Mouse (Mus musculus): ENCODE data around the gene Tcam1.

Tcam1 gene

DNA sequence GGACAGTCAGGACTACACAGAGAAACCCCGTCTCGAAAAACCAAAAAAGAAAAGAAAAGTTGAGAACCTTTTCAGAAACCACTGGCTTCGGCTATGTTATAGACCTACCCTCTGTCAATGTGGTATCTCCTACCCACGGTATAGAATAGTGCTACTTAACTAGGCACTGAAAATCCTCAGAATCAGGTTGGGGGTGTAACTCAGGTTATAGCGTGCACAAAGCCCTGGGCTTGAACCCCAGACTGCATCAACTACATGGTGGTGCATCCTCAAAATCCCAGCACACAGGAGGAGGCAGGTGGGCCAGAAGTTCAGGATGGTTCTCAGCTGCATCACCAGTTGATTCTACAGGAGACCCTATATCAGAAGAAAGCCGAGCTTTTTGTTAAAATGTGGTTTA lies 2.7 kb upstream of the Tcam1 start:
- DNase-seq = no peak

DNA sequence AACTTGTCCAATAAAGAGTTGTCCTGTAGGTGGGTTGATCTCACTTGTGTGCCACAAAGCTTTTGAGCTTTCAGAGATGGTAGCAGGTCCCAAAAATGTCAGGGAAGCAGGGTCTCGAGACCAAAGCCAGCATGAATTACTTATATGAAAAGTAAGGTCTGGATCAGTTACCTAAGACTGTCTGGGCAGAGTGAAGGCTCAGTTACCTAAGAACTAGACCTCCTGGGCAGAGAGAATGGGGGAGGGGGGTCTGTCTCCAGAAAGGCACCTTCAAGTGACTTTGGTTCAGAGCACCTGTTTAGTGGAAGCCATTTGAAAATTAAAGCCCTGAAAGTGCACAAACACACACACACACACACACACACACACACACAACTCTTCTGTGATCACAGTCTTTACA lies 2.1 kb upstream of the Tcam1 start:
- no peak for DNase-seq

DNA sequence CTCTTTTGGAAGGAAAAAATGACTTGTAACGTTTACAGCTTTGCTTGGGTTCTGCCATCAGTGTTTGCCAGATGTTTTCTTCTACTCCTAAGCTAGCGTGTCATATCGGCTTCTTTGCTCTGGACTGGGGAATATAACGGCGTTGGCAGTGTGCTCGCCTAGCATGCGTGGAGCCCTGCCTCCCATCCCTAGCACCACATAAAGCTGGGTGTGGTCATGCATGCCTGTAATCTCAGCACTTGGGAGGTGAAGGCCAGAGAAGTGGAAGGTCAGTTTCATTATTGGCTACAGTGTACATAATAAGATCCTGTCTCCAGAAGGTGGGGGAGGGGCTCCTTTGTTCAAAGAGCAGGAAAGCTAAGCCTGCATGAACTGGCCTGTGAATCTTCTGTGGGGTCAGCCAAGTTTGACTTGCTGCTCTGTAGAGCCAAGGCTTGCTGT lies 1.5 kb upstream of the Tcam1 start:
- no peak for DNase-seq

DNA sequence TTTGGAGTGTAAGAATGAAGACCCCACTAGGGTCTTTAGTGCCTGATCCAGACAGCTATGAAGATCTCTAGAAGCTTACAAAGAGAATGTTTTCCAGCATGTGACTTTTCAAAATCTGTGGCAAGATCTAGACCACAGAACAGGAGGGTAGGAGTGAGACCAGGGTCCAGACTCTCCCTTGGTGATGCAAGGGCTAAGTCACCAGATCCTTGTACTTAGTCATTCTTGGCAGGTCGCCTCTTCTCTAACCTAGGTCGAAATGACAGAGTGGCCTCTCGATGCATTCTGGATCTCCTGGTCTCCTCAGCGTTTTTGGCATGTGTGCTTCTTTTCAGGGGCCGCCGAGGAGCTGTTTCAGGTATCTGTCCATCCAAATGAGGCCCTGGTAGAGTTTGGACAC lies 6.0 kb downstream of the Tcam1 start:
- DNase-seq = no peak

DNA sequence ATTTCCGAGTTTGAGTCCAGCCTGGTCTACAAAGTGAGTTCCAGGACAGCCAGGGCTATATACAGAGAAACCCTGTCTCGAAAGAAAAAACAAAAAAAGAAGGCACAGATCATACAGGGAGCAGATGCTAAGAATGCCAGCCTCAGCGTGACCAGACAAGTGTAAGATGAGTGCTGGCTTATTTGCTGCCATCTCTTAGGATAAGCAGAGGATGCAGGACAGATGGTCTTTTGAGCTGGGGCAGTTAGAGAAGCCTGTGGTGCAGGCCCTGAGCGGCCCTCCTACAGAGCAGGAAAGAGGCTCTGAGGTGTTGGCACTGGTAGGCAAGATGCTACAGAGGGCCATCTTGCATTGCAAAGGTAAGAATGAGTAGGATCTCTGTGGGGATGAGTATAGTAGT lies 6.9 kb downstream of the Tcam1 start:
- no peak for DNase-seq

DNA sequence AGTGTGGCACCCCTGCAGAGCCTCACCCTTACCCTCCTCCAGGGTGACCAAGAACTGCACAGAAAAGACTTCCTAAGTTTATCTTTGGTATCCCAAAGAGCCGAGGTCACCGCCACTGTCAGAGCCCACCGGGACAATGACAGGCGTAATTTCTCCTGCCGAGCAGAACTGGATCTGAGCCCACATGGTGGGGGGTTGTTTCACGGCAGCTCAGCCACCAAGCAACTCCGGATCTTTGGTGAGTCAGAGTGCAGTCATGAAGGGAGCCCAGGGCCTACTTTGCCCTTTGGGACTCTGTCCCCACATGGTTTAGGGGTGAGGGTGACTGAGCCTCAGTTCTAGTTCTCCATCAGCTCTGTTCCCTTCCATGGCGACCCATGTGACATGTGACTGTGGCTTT lies 7.7 kb downstream of the Tcam1 start:
- DNase-seq = no peak

DNA sequence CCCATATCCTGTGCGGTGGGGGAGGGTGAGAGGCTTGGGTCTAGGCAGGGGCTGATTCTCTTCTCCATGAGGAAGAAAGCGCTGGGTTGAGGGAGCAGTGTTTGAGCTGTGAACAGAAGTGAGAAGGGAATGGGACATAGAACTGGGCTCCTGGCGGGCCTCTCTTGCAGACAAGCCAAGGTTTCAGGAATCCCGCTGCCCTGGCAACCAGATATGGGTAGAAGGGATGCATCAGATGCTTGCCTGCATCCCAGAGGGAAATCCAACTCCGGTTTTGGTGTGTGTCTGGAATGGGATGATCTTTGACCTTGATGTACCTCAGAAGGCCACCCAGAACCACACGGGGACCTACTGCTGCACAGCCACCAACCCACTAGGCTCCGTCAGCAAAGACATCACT lies 9.7 kb downstream of the Tcam1 start:
- no peak for DNase-seq

DNA sequence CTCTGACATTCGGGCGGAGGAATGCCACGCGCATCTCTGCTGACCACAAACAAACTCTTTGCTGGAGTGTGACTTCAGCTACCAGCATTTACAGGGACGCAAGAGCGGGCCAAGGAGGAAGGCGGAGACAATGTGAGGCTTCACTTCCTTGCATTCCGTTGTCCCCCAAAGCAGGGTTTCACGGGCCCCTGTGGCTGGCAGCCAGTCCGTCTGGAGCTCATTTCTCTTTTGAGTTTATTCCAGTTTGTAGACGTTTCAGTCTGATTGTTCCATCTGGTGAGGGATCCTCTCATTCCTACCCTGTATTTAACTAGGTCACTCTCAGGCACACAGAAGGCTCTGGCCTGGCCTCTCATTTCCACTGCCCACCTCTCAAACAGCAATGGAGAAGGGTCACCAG lies 10.5 kb downstream of the Tcam1 start:
- no peak for DNase-seq

DNA sequence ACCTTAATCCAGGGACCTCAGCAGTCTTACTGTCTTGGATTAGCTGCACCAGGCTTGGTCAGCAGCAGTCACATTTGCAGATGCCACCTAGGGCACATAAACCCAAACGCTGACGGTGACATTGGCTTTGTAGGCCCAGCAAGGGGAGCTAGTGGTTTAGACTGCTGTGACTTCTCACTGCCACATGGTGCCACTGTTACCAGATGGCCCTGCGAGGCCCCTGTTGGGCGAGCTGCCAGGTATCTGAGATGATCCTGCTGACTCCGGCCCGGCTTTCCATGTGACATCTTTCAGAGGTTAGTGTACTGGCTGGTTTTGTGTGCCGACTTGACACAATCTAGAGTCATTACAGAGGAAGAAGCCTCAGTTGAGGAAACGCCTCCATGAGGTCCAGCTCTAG lies 12.9 kb downstream of the Tcam1 start:
- peak; percentile 21 for DNase-seq

DNA sequence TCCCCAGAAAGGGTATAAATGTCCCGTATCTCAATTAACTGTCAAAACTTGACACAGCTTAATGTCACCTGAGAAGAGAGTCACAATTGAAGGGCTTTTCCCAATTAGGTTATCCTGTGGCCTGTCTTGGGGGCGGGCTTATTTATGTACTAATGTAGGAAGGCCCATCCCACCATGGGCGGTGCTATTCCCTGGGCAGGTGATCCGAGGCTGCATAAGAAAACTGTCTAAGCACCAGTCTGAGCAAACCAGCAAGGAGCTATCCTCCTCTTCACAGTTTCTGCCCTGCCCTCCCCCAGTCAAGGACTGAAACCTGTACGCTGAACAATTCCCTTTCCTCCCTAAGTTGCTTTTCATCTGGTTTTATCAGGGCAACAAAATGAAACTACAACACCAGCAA lies 13.9 kb downstream of the Tcam1 start:
- no peak for DNase-seq

DNA sequence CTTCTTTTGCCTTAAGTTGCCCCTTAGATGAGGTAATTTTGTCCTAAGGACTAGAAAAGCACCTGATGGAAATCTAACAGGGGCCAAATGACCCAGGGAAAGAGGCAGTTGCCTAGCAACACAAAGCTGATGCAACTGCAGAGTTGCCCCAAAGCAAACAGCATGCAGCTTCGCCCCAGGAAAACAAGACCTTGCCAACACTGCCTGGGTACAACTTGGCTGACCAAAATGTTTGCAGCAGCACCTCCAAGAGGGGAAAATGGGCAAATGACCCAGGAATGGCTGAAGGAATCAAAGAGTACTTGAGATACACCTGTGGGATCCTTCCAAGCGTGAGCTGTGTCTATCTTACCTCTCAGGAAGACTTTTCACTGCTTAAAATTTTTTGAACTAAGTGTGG lies 15.4 kb downstream of the Tcam1 start:
- no peak for DNase-seq

DNA sequence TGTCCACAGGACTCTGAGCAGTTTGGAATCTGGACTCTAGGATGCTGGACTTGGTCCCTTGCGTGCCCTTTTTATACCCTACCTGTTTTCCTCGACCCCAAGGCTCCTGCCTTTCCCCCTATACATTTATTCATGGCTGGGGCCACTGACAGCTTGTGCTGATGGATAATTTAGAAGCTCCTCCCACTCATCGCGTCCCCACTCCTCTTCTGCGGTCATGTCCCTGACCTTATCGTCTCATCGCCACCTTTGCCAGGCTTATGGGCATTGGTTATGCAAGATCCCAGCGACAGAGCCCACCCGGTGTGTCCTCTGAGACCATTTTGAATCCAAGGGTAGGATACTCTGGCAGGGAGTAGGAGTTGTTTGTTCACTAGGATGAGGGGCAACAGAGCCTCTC lies 25.3 kb downstream of the Tcam1 start, which contains the start of gene Gh:
Gene Gh, minus strand, starts transcription at position 101 of the 400 bp plus-strand sequence.
- no peak for DNase-seq

DNA sequence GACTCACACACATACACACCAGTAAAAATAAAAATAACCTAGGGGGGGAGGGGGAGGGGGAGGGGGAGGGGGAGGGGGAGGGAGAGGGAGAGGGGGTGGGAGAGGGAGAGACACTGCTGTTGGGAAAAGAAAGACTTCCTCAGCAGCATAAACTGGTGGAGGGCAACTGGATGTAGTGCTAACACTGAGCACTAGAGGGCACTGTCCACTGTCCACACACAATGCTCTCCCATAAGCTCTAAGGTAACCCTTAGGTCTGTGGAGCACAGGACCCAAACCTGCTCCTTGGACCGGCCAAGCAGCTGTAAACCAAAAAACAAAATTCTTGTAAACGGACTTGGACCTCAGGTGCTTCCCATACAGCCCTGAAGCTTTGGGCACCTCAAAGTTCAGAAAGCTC lies 26.2 kb downstream of the Tcam1 start:
- DNase-seq = peak; percentile 70

DNA sequence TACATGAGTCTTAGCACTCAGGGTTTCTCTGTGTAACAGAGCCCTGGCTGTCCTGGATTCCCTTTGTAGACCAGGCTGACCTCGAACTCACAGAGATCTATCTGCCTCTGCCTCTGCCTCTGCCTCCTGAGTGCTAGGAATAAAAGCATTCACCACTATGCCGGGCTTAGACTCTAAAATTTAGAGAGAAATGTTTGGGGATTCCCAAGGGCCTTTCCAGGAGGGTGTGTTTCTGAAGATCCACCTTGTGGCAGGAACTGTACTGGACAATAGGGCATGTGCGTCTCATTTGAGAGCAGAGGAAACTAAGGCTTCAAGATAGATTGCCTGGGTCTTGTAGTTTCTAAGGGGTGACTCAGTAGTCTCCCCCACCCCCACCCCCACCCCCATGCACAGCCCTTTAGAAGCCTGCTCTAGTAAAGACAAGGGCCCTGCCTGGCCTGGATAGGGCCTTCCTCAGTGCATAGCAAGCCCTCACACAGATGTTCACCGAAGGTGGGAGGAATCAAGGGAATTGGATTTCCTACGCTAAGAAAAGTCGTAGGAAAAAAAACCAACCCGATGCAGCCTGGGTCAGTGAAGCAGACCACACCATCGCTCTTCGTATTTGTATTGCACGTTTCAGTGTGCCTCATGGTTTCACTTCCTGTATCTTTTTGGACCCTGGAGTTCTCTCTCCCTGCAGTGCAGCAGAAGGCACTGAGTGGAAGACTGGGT lies 29.0 kb downstream of the Tcam1 start:
- DNase-seq = no peak

DNA sequence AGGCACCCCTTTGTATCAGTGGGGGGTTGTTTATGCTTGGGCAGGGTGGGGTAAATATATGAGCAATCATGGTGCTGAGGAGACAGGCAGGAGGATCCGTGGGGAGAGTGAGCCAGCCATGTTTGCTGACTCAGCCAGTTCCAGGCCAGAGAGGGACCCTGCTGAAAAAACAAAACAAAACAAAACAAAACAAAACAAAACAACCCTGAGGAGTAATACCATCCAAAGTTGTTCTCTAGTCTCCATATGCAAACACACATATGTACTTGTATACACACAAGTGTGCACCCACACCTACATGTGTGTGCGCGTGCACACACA lies 29.6 kb downstream of the Tcam1 start:
- no peak for DNase-seq

DNA sequence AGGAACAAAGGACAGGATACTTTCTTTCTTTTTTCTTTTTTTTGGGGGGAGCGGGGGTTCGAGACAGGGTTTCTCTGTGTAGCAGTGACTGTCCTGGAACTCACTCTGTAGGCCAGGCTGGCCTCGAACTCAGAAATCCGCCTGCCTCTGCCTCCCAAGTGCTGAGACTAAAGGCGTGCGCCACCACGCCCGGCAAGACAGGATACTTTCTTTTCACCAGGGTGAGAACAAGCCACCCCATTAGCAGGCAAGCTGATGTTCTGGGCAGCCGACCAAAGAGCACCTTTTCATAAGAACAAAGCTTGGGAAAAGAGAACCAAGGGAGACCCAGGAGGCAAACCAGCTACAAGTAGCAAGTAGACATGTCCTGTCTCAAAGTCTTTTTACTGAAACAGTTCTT lies 30.3 kb downstream of the Tcam1 start:
- DNase-seq = no peak

DNA sequence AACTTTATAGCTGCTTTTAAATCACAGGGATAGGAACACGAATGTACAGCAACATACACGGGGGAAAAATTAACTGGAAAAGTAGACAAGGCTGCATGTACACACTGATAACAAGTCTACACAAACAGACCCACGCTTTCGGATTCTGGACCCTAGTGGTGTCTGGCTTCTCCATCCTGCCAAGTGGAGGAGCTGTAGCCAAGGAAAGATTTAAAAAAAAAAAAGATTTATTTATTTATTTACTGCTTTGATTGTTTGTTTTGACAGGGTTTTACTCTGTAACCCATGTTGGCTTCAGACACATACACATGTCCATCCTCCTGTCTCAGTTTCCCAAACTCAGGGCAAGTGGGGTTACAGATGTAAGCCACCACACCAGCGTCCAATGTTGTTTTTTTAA lies 31.0 kb downstream of the Tcam1 start:
- DNase-seq = no peak

DNA sequence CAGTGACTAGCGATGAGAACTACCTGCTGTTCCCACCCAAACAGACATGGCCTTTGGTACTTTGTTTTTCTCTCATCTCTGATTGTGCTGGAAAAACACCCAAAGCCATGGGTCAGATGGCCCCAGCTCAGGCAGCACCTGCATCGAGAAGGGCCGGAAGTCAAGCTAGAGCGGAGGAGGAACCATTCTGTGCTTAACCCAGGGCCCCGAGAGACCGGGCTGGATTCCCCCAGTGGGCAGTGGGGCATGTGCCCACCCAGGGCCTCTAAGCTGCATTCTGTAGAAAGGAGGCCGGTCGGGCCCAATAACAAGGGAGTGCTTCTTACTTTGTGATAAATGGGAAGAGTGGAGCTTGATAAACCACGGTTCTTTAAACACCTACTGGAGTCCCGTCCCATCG lies 31.7 kb downstream of the Tcam1 start:
- no peak for DNase-seq

DNA sequence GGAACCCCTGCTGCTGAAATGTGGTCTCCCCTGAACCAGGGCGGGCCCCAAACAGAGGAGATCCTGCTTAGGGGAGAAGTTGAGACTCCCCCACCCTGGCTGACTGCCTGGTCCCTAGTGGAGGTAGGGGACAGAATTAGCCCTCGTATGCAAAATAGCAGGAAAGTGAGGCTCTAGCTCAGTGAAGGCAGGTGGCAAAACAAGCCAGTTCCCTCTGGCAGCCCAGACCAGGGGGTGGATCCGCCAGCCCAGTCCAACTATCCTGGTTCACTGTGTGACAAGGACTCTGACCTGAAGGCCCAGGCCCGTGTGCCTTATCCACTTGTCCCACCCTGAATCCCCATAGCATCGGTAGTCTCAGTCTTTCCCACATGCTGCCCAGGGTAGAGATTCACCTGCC lies 33.7 kb downstream of the Tcam1 start:
- DNase-seq = no peak

DNA sequence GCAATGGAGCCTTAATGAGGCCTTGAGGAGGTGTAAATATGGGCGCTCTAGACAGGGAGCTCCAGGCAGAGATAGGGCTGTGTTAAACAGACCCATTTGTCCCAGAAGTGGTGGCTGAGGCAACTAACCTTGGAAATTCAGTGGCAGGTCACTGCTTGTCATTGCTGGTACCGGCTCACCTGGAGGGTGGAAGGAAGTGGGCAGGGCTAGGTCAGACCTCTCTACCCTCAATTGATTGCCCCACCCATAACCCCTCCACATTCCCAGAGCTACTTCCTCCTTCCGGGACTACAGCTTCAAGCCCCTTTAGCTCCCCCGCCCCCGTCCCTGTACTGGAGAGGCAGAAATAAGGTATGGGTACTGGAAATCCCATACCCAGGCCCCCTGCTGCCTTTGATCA lies 37.1 kb downstream of the Tcam1 start:
- no peak for DNase-seq

DNA sequence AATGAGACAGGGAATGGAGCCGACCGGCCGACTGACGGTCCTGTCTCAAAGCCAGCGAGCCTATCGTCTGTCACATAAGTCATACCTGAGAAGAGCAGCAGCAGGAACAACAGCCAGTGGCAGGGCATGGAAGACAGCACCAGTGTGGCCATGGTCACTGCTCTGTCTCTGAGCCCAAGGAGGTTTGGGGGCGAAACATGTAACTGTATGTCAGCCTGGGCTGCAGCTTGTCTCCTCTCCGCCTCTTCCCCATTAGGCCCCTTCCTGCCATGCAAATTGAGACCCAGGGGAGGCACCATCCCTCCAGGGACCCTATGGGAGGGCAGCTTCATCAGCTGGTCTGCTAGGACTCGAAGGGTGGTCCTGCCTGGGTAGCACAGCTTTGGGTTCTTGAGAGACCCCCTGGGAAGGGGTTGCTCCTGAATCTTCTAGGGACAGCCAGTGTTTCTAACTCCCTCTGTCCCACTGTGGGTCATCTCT lies 37.9 kb downstream of the Tcam1 start, which contains the start of gene Cd79b:
Gene Cd79b, minus strand, starts transcription at position 430 of the 480 bp plus-strand sequence.
- no peak for DNase-seq

DNA sequence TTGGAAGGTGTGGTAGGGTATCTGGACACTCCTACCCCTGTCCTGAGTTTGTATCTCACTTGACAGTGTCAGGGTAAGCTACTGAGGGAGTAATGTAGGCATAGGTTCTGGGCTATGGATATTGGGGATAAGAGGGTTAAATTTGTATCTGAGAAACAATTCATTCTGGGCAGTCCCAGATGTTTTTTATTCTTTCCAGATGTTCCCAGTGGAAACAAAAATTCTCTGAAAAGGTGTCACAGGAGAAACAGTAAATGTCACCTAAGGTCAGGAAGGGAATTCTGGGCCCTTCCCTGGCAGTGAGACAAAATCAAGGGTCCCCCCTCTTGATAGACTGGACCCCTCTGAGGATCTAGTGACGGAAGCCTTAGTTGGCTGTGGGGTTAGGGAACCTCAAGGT lies 39.9 kb downstream of the Tcam1 start:
- no peak for DNase-seq

DNA sequence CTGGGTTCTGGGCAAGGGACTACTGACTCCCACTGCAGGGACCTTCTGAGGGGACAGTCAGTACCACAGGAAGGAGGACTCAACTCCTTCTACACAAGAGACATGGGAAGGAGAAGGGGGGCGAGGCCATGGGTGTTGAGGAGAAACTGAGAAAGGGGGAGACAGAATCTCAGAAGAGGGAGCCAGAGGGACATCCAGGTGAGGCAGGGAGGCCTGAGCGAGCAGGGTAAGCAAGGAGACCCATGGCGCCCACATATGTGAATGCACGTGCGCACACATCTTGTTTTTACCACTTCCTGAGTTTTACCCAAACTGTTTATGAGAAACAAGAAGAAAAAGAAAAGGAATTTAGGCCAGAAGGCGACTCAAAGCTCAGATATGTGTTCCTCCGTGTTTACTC lies 41.3 kb downstream of the Tcam1 start:
- DNase-seq = no peak

DNA sequence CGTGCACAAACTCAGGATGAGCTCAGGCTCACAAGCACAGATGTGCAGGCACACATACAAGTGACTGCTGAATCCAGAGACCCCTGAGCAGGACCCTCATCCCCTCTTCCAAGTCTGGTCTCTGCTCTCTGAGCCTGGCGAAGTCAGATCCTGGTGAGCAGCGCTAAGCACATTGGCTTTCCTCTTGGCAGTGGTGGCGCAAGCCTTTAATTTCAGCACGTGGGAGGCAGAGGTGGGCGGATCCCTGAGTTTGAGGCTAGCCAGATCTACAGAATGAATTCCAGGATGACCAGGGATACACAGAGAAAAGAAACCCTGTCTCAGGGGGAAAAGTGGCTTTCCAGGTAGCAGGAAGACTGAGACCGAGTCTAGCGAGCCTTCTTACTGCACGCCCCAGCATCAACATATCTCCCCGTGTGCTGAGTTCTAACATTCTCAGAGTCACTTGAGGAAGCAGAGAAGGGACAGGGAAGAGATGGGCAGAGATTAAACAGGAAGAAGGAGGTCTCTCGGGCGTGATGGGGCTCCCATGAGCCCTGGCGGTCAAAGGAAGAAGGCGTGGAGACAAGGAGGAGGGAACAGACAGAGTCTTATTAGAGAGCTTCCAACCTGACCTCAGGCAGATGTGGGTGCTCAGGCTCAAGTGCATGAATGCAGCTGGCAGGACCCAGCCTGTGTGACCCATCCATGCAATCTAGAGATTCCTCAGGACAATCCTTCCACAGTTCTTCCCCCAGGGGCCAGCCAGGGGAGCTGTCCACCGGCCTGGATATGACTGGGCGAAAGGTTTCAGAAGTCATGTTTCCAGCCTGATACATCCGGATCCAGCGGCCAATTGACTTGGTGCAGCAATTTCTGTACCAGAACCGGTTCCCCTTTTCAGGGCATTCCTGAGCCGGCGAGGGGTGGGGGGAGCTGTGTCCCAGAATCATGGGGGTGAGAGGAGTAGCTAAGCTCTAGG lies 42.2 kb downstream of the Tcam1 start:
- DNase-seq = no peak

All from liver (tissue).